Mouse (Mus musculus) lung, embryonic 16.5 days (tissue): ENCODE measurements around the gene Map4k4. TPM values are rescaled to one million over a fixed set of nuclear protein-coding genes. Genes with fewer than 3 reads are reported as not detected.

Source experiments
- ATAC-seq: fragments of 200-750 bp; cut with Nextera tagmentation; 2 replicates; pipeline ENCODE4 v1.8.0; 2017; ENCODE audit warnings: low read depth, mild to moderate bottlenecking, moderate library complexity
- H3K27ac ChIP-seq: fragments of 300-500 bp; sonication (generic); 2 replicates; pipeline ENCODE4 v1.5.1; 2014; ENCODE audit warnings: mild to moderate bottlenecking, control low read depth, low read length
- H3K27me3 ChIP-seq: fragments of 300-500 bp; sonication (generic); 2 replicates; pipeline ENCODE4 v1.6.1; 2014; ENCODE audit warnings: low read depth, low read length, mixed read lengths; ENCODE audit not compliant: control insufficient read depth, insufficient read depth
- H3K36me3 ChIP-seq: fragments of 300-500 bp; sonication (generic); 2 replicates; pipeline ENCODE4 v1.6.1; 2014; ENCODE audit warnings: low read length; ENCODE audit not compliant: control insufficient read depth, insufficient read depth
- H3K4me1 ChIP-seq: fragments of 300-500 bp; sonication (generic); replicated peaks from 2 replicates; pipeline ENCODE4 v1.6.1; 2014; ENCODE audit warnings: low read length, mixed read lengths; ENCODE audit not compliant: control insufficient read depth, insufficient read depth
- H3K4me2 ChIP-seq: fragments of 300-500 bp; sonication (generic); 2 replicates; pipeline ENCODE4 v1.6.1; 2014; ENCODE audit warnings: low read depth, low read length, control low read depth
- H3K4me3 ChIP-seq: fragments of 300-500 bp; sonication (generic); 2 replicates; pipeline ENCODE4 v1.5.1; 2014; ENCODE audit warnings: mild to moderate bottlenecking, low read length, control low read depth
- H3K9ac ChIP-seq: fragments of 300-500 bp; sonication (generic); 2 replicates; pipeline ENCODE4 v1.6.1; 2014; ENCODE audit warnings: low read length, control low read depth
- H3K9me3 ChIP-seq: fragments of 300-500 bp; sonication (generic); 2 replicates; pipeline ENCODE4 v1.6.1; 2016; ENCODE audit warnings: low read length; ENCODE audit not compliant: control insufficient read depth
- WGBS: fragments of 180-500 bp; shearing (Covaris S2); extraction: QIAGEN DNeasy Blood & Tissue Kit; methylation state at CpG from one replicate; pipeline ENCODE4 v1.1.7; 2014; 5-methylcytosine and 5-hydroxymethylcytosine counted together
- polyA plus RNA-seq: library from polyadenylated mRNA; unstranded; fragments of >200 nt; fragmentation: Nextera tagmentation; extraction: Ambion mirVana; gene quantifications from 2 replicates; pipeline ENCODE4 v1.2.1, GENCODE M21; 2015

The Map4k4 gene
- polyA plus RNA-seq, 1 experiment from 2014 or later, result 20.9 TPM

- Histone ChIP-seq H3K9ac (no peak overlapping the region), H3K4me3 (no peak overlapping the region), H3K27ac (no peak overlapping the region), H3K36me3 (no peaks in the 10 kb centered on the region), H3K27me3 (no peaks in the 10 kb centered on the region), H3K4me1 (no peaks in the 10 kb centered on the region), H3K9me3 (no peaks in the 10 kb centered on the region), H3K4me2 (no peak overlapping the region)
- ATAC-seq, result no peak
- 46% methylated on average over 4 of the region's 4 CpGs for WGBS
Observed at GRCm38 (mm10) chr1:40063409-40063808, 162.7 kb downstream of the Map4k4 start.

- 88% methylated on average over 8 of the region's 8 CpGs for WGBS
- Histone ChIP-seq H3K27ac (no peak overlapping the region), H3K4me1 (no peaks in the 10 kb centered on the region), H3K36me3 (no peaks in the 10 kb centered on the region), H3K9me3 (no peaks in the 10 kb centered on the region), H3K9ac (no peak overlapping the region), H3K4me3 (no peak overlapping the region), H3K4me2 (no peak overlapping the region), H3K27me3 (no peaks in the 10 kb centered on the region)
- ATAC-seq, result no peak
Observed at GRCm38 (mm10) chr1:40064508-40064907, 163.8 kb downstream of the Map4k4 start.

- Histone ChIP-seq H3K9ac (no peak overlapping the region), H3K36me3 (no peaks in the 10 kb centered on the region), H3K4me1 (no peaks in the 10 kb centered on the region), H3K27ac (no peak overlapping the region), H3K27me3 (no peaks in the 10 kb centered on the region), H3K4me2 (no peak overlapping the region), H3K4me3 (no peak overlapping the region), H3K9me3 (no peaks in the 10 kb centered on the region)
- 80% methylated on average over 4 of the region's 4 CpGs for WGBS
- ATAC-seq, result no peak
Observed at GRCm38 (mm10) chr1:40072558-40072957, 171.8 kb downstream of the Map4k4 start.

- WGBS, result 87% methylated on average over 5 of the region's 5 CpGs
- no peaks in the 10 kb centered on the region for H3K9me3 ChIP-seq
- no peaks in the 10 kb centered on the region for H3K27me3 ChIP-seq
- no peak within 1 kb of the TSS for H3K9ac ChIP-seq
- H3K4me1 ChIP-seq, result no peaks in the 10 kb centered on the region
- no peak for ATAC-seq
- no peaks in the 10 kb centered on the region for H3K36me3 ChIP-seq
- H3K4me3 ChIP-seq, result no peak within 1 kb of the TSS
- H3K27ac ChIP-seq, result no peak within 1 kb of the TSS
- H3K4me2 ChIP-seq, result no peak within 1 kb of the TSS
Observed at GRCm38 (mm10) chr1:40073779-40074178, 173.1 kb downstream of the Map4k4 start, which contains the start of gene Il1r2. TSS of gene Il1r2 (plus strand) at chr1:40074079.

Other genes starting within 250 kb of the Map4k4 start
- gene Creg2, start 249.4 kb upstream of the Map4k4 start, polyA plus RNA-seq, result 0.04 and 0.14 TPM in 2 replicates
- gene Rfx8, start 179.9 kb upstream of the Map4k4 start, polyA plus RNA-seq, result 0.40 and 0.58 TPM in 2 replicates
- not detected in 2 replicates for gene Gm3646, start 95.6 kb upstream of the Map4k4 start, polyA plus RNA-seq
- gene Il1r2, start 173.2 kb downstream of the Map4k4 start, polyA plus RNA-seq, result 0.69 and 1.1 TPM in 2 replicates